Comparison of ENCODE assay signal across 14 mouse cellular contexts in genomic region chr11:35950011-35950410, GRCm38 (mm10). TPM values are rescaled to one million over a fixed set of nuclear protein-coding genes. Genes with fewer than 3 reads are reported as not detected.
DNase-seq lines count a peak whose midpoint lies in the region; ATAC-seq and TF ChIP-seq lines count a peak whose summit lies in the region.
"Had no signal": no experiment of that assay in that cellular context is flagged by ENCODE, and none has a peak within 500 bp of the region (broad histone marks: within the 10 kb centered on the region; RNA-seq: fewer than 3 reads in every experiment).

No protein-coding gene starts in this region.

- H3K27me3 ChIP-seq in Patski = no peaks in the 10 kb centered on the region

- in situ Hi-C loops in Patski (cut with MboI; ENCODE audit: low pct_unique_long_range_greater_than_20kb) = no loop called here

- TF ChIP-seq CTCF in Patski (IDR thresholded peaks at IDR 0.05) = no peak

- peak; percentile 50 for DNase-seq in kidney, adult 9 months
- no peak for DNase-seq in kidney, adult 11 months
- DNase-seq in Patski (ENCODE audit: low read depth, low spot score) = no peak
- DNase-seq in fibroblast of lung, adult 2 months (ENCODE audit: low read depth) = peak; percentile 42
- peak; percentile 28 for DNase-seq in lung, postnatal 10 days
- DNase-seq in heart, adult 8-10 months (ENCODE audit: low spot score) = no peak
- DNase-seq in cerebellum, adult 8-10 months = no peak
- DNase-seq: cerebellum, adult 18-20 months; embryo, embryonic 11 days; gastrocnemius, postnatal 36 days; heart, postnatal 10 days; right cerebral cortex, postnatal 14 days; thymus, postnatal 25 days had no signal

- CTCF ChIA-PET in Patski (lab: Charles Lee) = interaction anchor here (0.9 to 5.5 kb wide), 4 partner anchors 9 to 28 kb away, joined by 3 to 25 read pairs (median 3); no protein-coding TSS in a partner anchor

- peak; percentile 32 for ATAC-seq in Patski

- POLR2A ChIA-PET in Patski (lab: Charles Lee) = interaction anchor here (0.6 to 4.9 kb wide), 6 partner anchors 11 to 33 kb away, joined by 3 to 41 read pairs (median 4); no protein-coding TSS in a partner anchor

RNA-seq across cellular contexts. Expression of gene Wwc1, which starts 30.3 kb away (rescaled TPM):
- polyA plus RNA-seq in Patski (2021) = 384 TPM
- total RNA-seq in heart, adult 8-10 months (2022) = 1 to 10 TPM in 3 of 4 experiments, under 1 TPM in 1; 0.92 to 2.2 (median 1.6) TPM
- total RNA-seq: megakaryocyte, adult 5-6 weeks had no signal

Comparison
In these comparisons a context has a peak if more than half of its experiments do, and no peak if none do; other contexts are left out.
1. DNase-seq: peak in kidney, adult 9 months (single experiment), fibroblast of lung, adult 2 months (single experiment) and lung, postnatal 10 days (single experiment); none in kidney, adult 11 months (single experiment), Patski (single experiment), heart, adult 8-10 months (single experiment) and cerebellum, adult 8-10 months (single experiment).